Mouse (Mus musculus) myocyte (in vitro differentiated cells): ENCODE data around the gene Gm26920.
A peak's percentile ranks its signal among the peaks of the same experiment; 100 is the strongest.

ENCODE experiments used
- CEBPB ChIP-seq: IDR thresholded peaks from 2 replicates; pipeline ENCODE4 v1.6.1; 2011; ENCODE audit warnings: mild to moderate bottlenecking, moderate library complexity; ENCODE audit not compliant: poor library complexity, insufficient read depth, severe bottlenecking
- E2F4 ChIP-seq: IDR thresholded peaks from one replicate; pipeline ENCODE4 v1.6.1; 2011; ENCODE audit warnings: mild to moderate bottlenecking, control low read depth, moderate library complexity; ENCODE audit not compliant: insufficient read depth
- MAX ChIP-seq: IDR thresholded peaks from one replicate; pipeline ENCODE4 v1.6.1; 2011; ENCODE audit warnings: low read depth, mild to moderate bottlenecking, control low read depth
- MYOD1 ChIP-seq, 3 experiments: IDR thresholded peaks; one replicate each; pipeline ENCODE4 v1.6.1; 2011; ENCODE audit warnings: control low read depth in 2 of 3, low read depth in 2 of 3, mild to moderate bottlenecking in 2 of 3, moderate library complexity in 1 of 3; ENCODE audit not compliant: insufficient read length in 2 of 3, control insufficient read depth in 1 of 3
- MYOG ChIP-seq, 3 experiments: IDR thresholded peaks; one replicate each; pipeline ENCODE4 v1.6.1; 2011; ENCODE audit warnings: control low read depth in 2 of 3, low read depth in 2 of 3, mild to moderate bottlenecking in 2 of 3; ENCODE audit not compliant: insufficient read length in 2 of 3, control insufficient read depth in 1 of 3, insufficient read depth in 1 of 3
- POLR2A ChIP-seq: IDR thresholded peaks from one replicate; pipeline ENCODE4 v1.6.1; 2011; ENCODE audit warnings: low read depth, mild to moderate bottlenecking, control low read depth, moderate library complexity; ENCODE audit not compliant: insufficient read length
- POLR2AphosphoS2 ChIP-seq: IDR thresholded peaks from one replicate; pipeline ENCODE4 v1.6.1; 2011; ENCODE audit warnings: low read depth, control low read depth; ENCODE audit not compliant: insufficient read length
- REST ChIP-seq: IDR thresholded peaks from one replicate; pipeline ENCODE4 v1.6.1; 2011; ENCODE audit warnings: mild to moderate bottlenecking, control low read depth, moderate library complexity; ENCODE audit not compliant: insufficient read depth, insufficient read length
- SRF ChIP-seq: IDR thresholded peaks from one replicate; pipeline ENCODE4 v1.6.1; 2011; ENCODE audit warnings: low read depth; ENCODE audit not compliant: control insufficient read depth, insufficient read length
- TCF12 ChIP-seq: IDR thresholded peaks from one replicate; pipeline ENCODE4 v1.6.1; 2011; ENCODE audit warnings: mild to moderate bottlenecking, control low read depth; ENCODE audit not compliant: poor library complexity, insufficient read depth, severe bottlenecking
- USF1 ChIP-seq: IDR thresholded peaks from one replicate; pipeline ENCODE4 v1.6.1; 2011; ENCODE audit warnings: low read depth, mild to moderate bottlenecking, control low read depth, moderate library complexity

- TF ChIP-seq USF1 (no peak), POLR2A (no peak), MYOG (IDR thresholded peaks at IDR 0.05; ENCODE audit: control insufficient read depth in 1 of 3, insufficient read depth in 1 of 3, insufficient read length in 2 of 3, low read depth in 2 of 3) (no peak), E2F4 (no peak), SRF (no peak), MYOD1 (IDR thresholded peaks at IDR 0.05; ENCODE audit: control insufficient read depth in 1 of 3, insufficient read length in 2 of 3, low read depth in 2 of 3) (no peak), MAX (no peak), REST (no peak), POLR2AphosphoS2 (peak; percentile 25), TCF12 (no peak), CEBPB (no peak)
Measured at GRCm38 (mm10) chr7:30012956-30013363, 77.2 kb downstream of the Gm26920 start.
